Mouse (Mus musculus) gastrocnemius, postnatal 10 days (tissue): ENCODE data around the gene Arhgap24. TPM values are rescaled to one million over a fixed set of nuclear protein-coding genes. Genes with fewer than 3 reads are reported as not detected.

Source experiments
- DNase-seq: peaks from one replicate; pipeline ENCODE4 v3.0.0; 2021; ENCODE audit warnings: mixed read lengths
- total RNA-seq, 2 experiments: library from RNA; stranded (reverse); gene quantifications; 2 replicates each; pipeline ENCODE4 v1.2.3; 2021

The Arhgap24 gene
- total RNA-seq, 2 experiments from 2014 or later: 21.2 to 25.2 TPM

- DNase-seq: no peak
Observed at GRCm38 (mm10) chr5:102578431-102578830, 97.2 kb downstream of the Arhgap24 start.

- DNase-seq: no peak
Observed at GRCm38 (mm10) chr5:102582864-102583410, 101.7 kb downstream of the Arhgap24 start.

GRCm38 (mm10) chr5:102591422-102591821 is 110.2 kb downstream of the Arhgap24 start:
- DNase-seq: no peak

- no peak for DNase-seq
Observed at GRCm38 (mm10) chr5:102593058-102593457, 111.9 kb downstream of the Arhgap24 start.

- DNase-seq: no peak
Observed at GRCm38 (mm10) chr5:102599102-102599501, 117.9 kb downstream of the Arhgap24 start.

GRCm38 (mm10) chr5:102613571-102613970 is 132.4 kb downstream of the Arhgap24 start:
- no peak for DNase-seq

- no peak for DNase-seq
Observed at GRCm38 (mm10) chr5:102614081-102614480, 132.9 kb downstream of the Arhgap24 start.

GRCm38 (mm10) chr5:102615249-102615648 is 134.1 kb downstream of the Arhgap24 start:
- DNase-seq: no peak

GRCm38 (mm10) chr5:102621036-102621435 is 139.8 kb downstream of the Arhgap24 start:
- DNase-seq: no peak

GRCm38 (mm10) chr5:102623807-102624435 is 142.7 kb downstream of the Arhgap24 start:
- no peak for DNase-seq

- DNase-seq: no peak
Observed at GRCm38 (mm10) chr5:102626671-102627070, 145.5 kb downstream of the Arhgap24 start.

GRCm38 (mm10) chr5:102629362-102629771 is 148.2 kb downstream of the Arhgap24 start:
- peak; percentile 38 for DNase-seq

GRCm38 (mm10) chr5:102635591-102635990 is 154.4 kb downstream of the Arhgap24 start:
- DNase-seq: no peak

GRCm38 (mm10) chr5:102639782-102640559 is 158.8 kb downstream of the Arhgap24 start:
- DNase-seq: no peak

GRCm38 (mm10) chr5:102643364-102643763 is 162.2 kb downstream of the Arhgap24 start:
- DNase-seq: no peak

GRCm38 (mm10) chr5:102643820-102644219 is 162.6 kb downstream of the Arhgap24 start:
- DNase-seq: no peak

- no peak for DNase-seq
Observed at GRCm38 (mm10) chr5:102659061-102659460, 177.9 kb downstream of the Arhgap24 start.

GRCm38 (mm10) chr5:102664988-102665726 is 184.0 kb downstream of the Arhgap24 start:
- no peak for DNase-seq

GRCm38 (mm10) chr5:102666886-102667285 is 185.7 kb downstream of the Arhgap24 start:
- no peak for DNase-seq

GRCm38 (mm10) chr5:102667754-102668575 is 186.8 kb downstream of the Arhgap24 start:
- no peak for DNase-seq

GRCm38 (mm10) chr5:102670206-102670605 is 189.0 kb downstream of the Arhgap24 start:
- DNase-seq: no peak
